Mouse (Mus musculus) embryonic fibroblast, embryonic 13.5 days (primary cell): Measurements from ENCODE around the gene Gm17571.

Experiments used
- CTCF ChIP-seq: IDR thresholded peaks from 2 replicates; pipeline ENCODE4 v1.5.1; 2011; ENCODE audit warnings: mild to moderate bottlenecking, control low read depth, low read length, moderate library complexity, borderline replicate concordance; ENCODE audit not compliant: insufficient read depth
- POLR2A ChIP-seq: IDR thresholded peaks from 2 replicates; pipeline ENCODE4 v1.6.1; 2011; ENCODE audit warnings: low read depth, mild to moderate bottlenecking, control low read depth, low read length, moderate library complexity

DNA sequence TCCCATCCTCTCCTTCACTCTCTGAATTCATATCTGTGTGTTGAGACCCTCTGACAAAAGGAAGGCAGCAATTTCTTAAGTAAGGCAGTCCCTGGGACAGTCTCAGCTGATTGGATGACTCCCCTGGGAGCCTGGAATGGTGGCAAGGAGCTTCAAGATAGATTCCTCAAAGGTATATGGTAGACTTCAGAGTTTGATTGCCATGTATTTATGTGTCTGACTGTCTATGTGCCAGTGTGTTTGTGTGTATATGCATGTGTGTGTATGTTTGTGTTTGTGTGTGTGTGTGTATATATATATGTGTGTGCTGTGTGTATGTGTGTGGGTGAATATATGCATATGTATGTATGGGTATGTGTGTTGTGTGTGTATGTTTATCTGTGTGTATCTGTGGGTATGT, 15.8 kb downstream of the Gm17571 start:
- TF ChIP-seq POLR2A (no peak), CTCF (no peak)
